Mouse (Mus musculus) intestine, postnatal 0 days (tissue): ENCODE data around the gene Lpin2. TPM values are rescaled to one million over a fixed set of nuclear protein-coding genes. Genes with fewer than 3 reads are reported as not detected.

Experiments
- ATAC-seq: fragments of 200-750 bp; cut with Nextera tagmentation; 2 replicates; pipeline ENCODE4 v1.8.0; 2017; ENCODE audit warnings: mild to moderate bottlenecking, moderate TSS enrichment, moderate library complexity
- H3K27ac ChIP-seq: fragments of 300-500 bp; sonication (generic); 2 replicates; pipeline ENCODE4 v1.5.1; 2014; ENCODE audit warnings: mild to moderate bottlenecking, low read depth, low read length, moderate library complexity
- H3K27me3 ChIP-seq: fragments of 300-500 bp; sonication (generic); replicated peaks from 2 replicates; pipeline ENCODE4 v1.6.1; 2014; ENCODE audit warnings: low read length, mixed read lengths; ENCODE audit not compliant: control insufficient read depth, insufficient read depth
- H3K36me3 ChIP-seq: fragments of 300-500 bp; sonication (generic); 2 replicates; pipeline ENCODE4 v1.6.1; 2014; ENCODE audit warnings: mild to moderate bottlenecking, moderate library complexity; ENCODE audit not compliant: control insufficient read depth, insufficient read depth
- H3K4me1 ChIP-seq: fragments of 300-500 bp; sonication (generic); replicated peaks from 2 replicates; pipeline ENCODE4 v1.6.1; 2014; ENCODE audit warnings: antibody characterized with exemption, low read length, mixed read lengths; ENCODE audit not compliant: control insufficient read depth, insufficient read depth
- H3K4me2 ChIP-seq: fragments of 300-500 bp; sonication (generic); replicated peaks from 2 replicates; pipeline ENCODE4 v1.6.1; 2014; ENCODE audit warnings: low read depth, mild to moderate bottlenecking, moderate library complexity
- H3K4me3 ChIP-seq: fragments of 300-500 bp; sonication (generic); 2 replicates; pipeline ENCODE4 v1.5.1; 2014; ENCODE audit warnings: low read depth, low read length
- H3K9ac ChIP-seq: fragments of 300-500 bp; sonication (generic); 2 replicates; pipeline ENCODE4 v1.6.1; 2014; ENCODE audit warnings: mild to moderate bottlenecking, low read depth, low read length
- H3K9me3 ChIP-seq: fragments of 300-500 bp; sonication (generic); 2 replicates; pipeline ENCODE4 v1.6.1; 2016; ENCODE audit warnings: mixed run types; ENCODE audit not compliant: control insufficient read depth
- CTCF ChIP-seq: sonication (generic); IDR thresholded peaks from 2 replicates; pipeline ENCODE4 v1.5.1; 2016; ENCODE audit warnings: low read depth, mild to moderate bottlenecking, control low read depth, antibody characterized with exemption, moderate library complexity
- WGBS: fragments of 180-500 bp; shearing (Covaris S2); extraction: QIAGEN DNeasy Blood & Tissue Kit; methylation state at CpG from one replicate; pipeline ENCODE4 v1.1.7; 2014; 5-methylcytosine and 5-hydroxymethylcytosine counted together
- polyA plus RNA-seq: library from polyadenylated mRNA; unstranded; fragments of >200 nt; fragmentation: Nextera tagmentation; extraction: Ambion mirVana; gene quantifications from 2 replicates; pipeline ENCODE4 v1.2.1, GENCODE M21; 2015

Gene Lpin2
- polyA plus RNA-seq, 1 experiment from 2014 or later = 22.2 TPM

- Histone ChIP-seq H3K4me1 (no peaks in the 10 kb centered on the region), H3K27ac (no peak overlapping the region), H3K9me3 (no peaks in the 10 kb centered on the region), H3K4me3 (no peak overlapping the region), H3K27me3 (no peaks in the 10 kb centered on the region), H3K36me3 (peaks cover 73% of the 10 kb centered on the region), H3K9ac (no peak overlapping the region), H3K4me2 (no peak overlapping the region)
- TF ChIP-seq CTCF = no peak
- ATAC-seq = no peak
- WGBS = 97% methylated on average over 7 of the region's 7 CpGs
Measured at GRCm38 (mm10) chr17:71238494-71238893, 56.1 kb downstream of the Lpin2 start.

DNA sequence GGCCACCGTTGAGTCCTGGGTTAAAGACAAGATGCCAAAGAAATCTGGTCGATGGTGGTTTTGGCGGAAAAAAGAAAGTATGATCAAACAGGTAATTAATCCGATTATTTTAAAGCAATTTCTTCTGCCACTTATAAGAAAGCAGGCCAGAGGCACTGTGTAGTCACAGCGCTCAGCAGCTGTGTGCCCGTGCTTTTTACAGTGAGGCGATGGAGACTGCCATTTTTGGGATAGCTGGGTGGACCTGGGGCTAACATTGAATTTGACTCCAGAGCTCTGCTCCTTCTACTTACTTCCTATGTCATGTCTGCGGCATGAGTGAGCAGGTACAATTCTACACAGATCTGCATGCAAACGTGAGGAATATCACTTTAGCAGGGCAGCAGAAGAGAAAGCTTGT, 58.5 kb downstream of the Lpin2 start:
- ATAC-seq = no peak
- H3K9me3 ChIP-seq = no peaks in the 10 kb centered on the region
- peaks cover 75% of the 10 kb centered on the region for H3K36me3 ChIP-seq
- no peaks in the 10 kb centered on the region for H3K27me3 ChIP-seq
- no peak overlapping the region for H3K4me3 ChIP-seq
- TF ChIP-seq CTCF = no peak
- 93% methylated on average over 9 of the region's 9 CpGs for WGBS
- H3K4me2 ChIP-seq = no peak overlapping the region
- H3K9ac ChIP-seq = no peak overlapping the region
- no peaks in the 10 kb centered on the region for H3K4me1 ChIP-seq
- no peak overlapping the region for H3K27ac ChIP-seq

- no peak for TF ChIP-seq CTCF
- no peak overlapping the region for H3K27ac ChIP-seq
- H3K9me3 ChIP-seq = no peaks in the 10 kb centered on the region
- H3K4me2 ChIP-seq = no peak overlapping the region
- 91% methylated on average over 7 of the region's 7 CpGs for WGBS
- H3K36me3 ChIP-seq = peaks cover 85% of the 10 kb centered on the region
- no peaks in the 10 kb centered on the region for H3K4me1 ChIP-seq
- ATAC-seq = no peak
- no peak overlapping the region for H3K4me3 ChIP-seq
- no peaks in the 10 kb centered on the region for H3K27me3 ChIP-seq
- H3K9ac ChIP-seq = no peak overlapping the region
Measured at GRCm38 (mm10) chr17:71242666-71243065, 60.3 kb downstream of the Lpin2 start.

- H3K36me3 ChIP-seq = peaks cover 85% of the 10 kb centered on the region
- no peak for TF ChIP-seq CTCF
- 98% methylated on average over 15 of the region's 15 CpGs for WGBS
Measured at GRCm38 (mm10) chr17:71245133-71245532, 62.8 kb downstream of the Lpin2 start.

DNA sequence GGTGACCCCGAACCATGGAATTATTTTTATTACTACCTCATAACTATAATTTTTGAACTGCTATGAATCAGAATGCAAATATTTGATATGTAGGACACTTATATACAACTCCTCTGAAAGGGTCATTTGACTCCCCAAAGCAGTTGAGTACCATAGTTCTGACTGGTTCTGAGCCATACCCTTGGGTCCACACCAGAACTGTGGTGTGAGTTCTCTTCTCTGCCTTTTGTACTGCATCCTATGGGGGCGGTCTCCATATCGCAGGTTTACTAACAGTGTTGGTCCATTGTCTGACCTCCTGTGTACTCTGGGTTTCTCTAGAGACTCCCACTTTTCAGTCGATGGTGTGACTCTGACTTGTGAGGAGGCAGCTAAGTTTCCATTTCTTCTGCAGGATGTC, 63.7 kb downstream of the Lpin2 start:
- H3K36me3 ChIP-seq = peaks cover 77% of the 10 kb centered on the region
- H3K4me3 ChIP-seq = no peak overlapping the region
- no peaks in the 10 kb centered on the region for H3K4me1 ChIP-seq
- no peak overlapping the region for H3K27ac ChIP-seq
- TF ChIP-seq CTCF = no peak
- no peak for ATAC-seq
- no peaks in the 10 kb centered on the region for H3K27me3 ChIP-seq
- H3K9ac ChIP-seq = no peak overlapping the region
- H3K4me2 ChIP-seq = no peak overlapping the region
- WGBS = 93% methylated on average over 4 of the region's 4 CpGs
- H3K9me3 ChIP-seq = no peaks in the 10 kb centered on the region

More at GRCm38 (mm10) chr17:71245133-71245532, 62.8 kb downstream of the Lpin2 start:
- no peak for ATAC-seq
- no peaks in the 10 kb centered on the region for H3K4me1 ChIP-seq
- no peak overlapping the region for H3K27ac ChIP-seq
- H3K9me3 ChIP-seq = no peaks in the 10 kb centered on the region
- no peak overlapping the region for H3K4me3 ChIP-seq
- H3K4me2 ChIP-seq = no peak overlapping the region
- no peaks in the 10 kb centered on the region for H3K27me3 ChIP-seq
- no peak overlapping the region for H3K9ac ChIP-seq

GRCm38 (mm10) chr17:71248963-71249362, 66.6 kb downstream of the Lpin2 start:
- H3K4me2 ChIP-seq = no peak overlapping the region
- no peak overlapping the region for H3K9ac ChIP-seq
- H3K9me3 ChIP-seq = no peaks in the 10 kb centered on the region
- H3K36me3 ChIP-seq = peaks cover 57% of the 10 kb centered on the region
- H3K4me1 ChIP-seq = no peaks in the 10 kb centered on the region
- no peak overlapping the region for H3K4me3 ChIP-seq
- WGBS = 86% methylated on average over 6 of the region's 6 CpGs
- no peak overlapping the region for H3K27ac ChIP-seq
- ATAC-seq = no peak
- no peak for TF ChIP-seq CTCF
- no peaks in the 10 kb centered on the region for H3K27me3 ChIP-seq

DNA sequence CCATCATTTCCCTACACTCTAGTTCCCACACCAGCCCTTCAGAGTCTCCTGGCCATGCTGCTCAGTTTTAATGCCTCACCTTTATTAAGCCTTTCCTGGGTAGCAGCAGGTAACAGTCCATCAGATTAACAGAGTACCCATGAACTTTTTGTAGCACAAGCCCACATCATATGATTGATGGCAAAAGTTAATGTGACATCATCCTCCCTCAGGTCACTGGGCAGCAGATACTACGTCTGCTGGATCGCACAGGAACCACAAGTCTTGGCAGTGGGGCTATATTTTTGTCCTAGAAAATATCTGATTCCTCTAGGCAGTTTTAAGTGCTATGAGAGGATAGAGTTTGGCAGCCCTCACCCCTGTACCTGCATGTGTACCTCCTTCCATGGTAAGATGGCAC, 67.7 kb downstream of the Lpin2 start:
- Histone ChIP-seq H3K27ac (no peak overlapping the region), H3K4me2 (no peak overlapping the region), H3K9me3 (no peaks in the 10 kb centered on the region), H3K27me3 (no peaks in the 10 kb centered on the region), H3K4me1 (no peaks in the 10 kb centered on the region), H3K4me3 (no peak overlapping the region), H3K36me3 (peaks cover 46% of the 10 kb centered on the region), H3K9ac (no peak overlapping the region)
- no peak for ATAC-seq
- WGBS = 76% methylated on average over 2 of the region's 2 CpGs
- TF ChIP-seq CTCF = no peak
